ENCODE assay signal across 11 mouse cellular contexts in the genomic region with DNA sequence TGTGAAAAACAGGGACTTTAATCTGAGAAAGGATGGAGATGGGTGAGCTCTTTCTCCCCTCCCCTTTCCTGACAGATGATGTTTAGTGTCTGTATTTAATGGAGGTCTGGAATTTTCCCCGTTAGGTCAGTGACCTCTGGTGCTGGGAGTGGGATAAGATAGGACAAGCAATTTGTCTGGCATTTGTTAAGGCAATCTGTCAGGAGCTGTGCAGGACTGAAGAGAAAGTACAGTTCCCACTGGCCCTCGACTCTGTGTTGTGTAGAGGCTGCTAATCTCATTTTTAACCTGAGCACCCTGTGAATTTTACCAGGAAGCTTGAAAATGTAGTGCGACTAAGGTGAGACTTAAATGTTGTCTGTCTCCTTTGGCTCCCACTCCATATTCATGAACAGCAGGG. TPM values are rescaled to one million over a fixed set of nuclear protein-coding genes. Genes with fewer than 3 reads are reported as not detected.
DNase-seq lines count a peak whose midpoint lies in the region; ATAC-seq and TF ChIP-seq lines count a peak whose summit lies in the region.
"Had no signal": no experiment of that assay in that cellular context is flagged by ENCODE, and none has a peak within 500 bp of the region (broad histone marks: within the 10 kb centered on the region; RNA-seq: fewer than 3 reads in every experiment).

No protein-coding gene starts in this region.

- H3K36me3 ChIP-seq in intestine, embryonic 16.5 days (ENCODE audit: control insufficient read depth, insufficient read depth, low read length): no peaks in the 10 kb centered on the region
- no peaks in the 10 kb centered on the region for H3K36me3 ChIP-seq in intestine, embryonic 15.5 days
- H3K36me3 ChIP-seq in hindbrain, embryonic 11.5 days (ENCODE audit: control insufficient read depth, insufficient read depth, low read length): no peaks in the 10 kb centered on the region
- no peaks in the 10 kb centered on the region for H3K36me3 ChIP-seq in liver, postnatal 0 days (replicated peaks; ENCODE audit: insufficient read depth, low read length)
- H3K36me3 ChIP-seq in small intestine, adult 2 months (ENCODE audit: control insufficient read depth, insufficient read depth, low read length): no peaks in the 10 kb centered on the region
- H3K36me3 ChIP-seq: embryonic facial prominence, embryonic 15.5 days had no signal

- H3K27me3 ChIP-seq in intestine, embryonic 16.5 days (replicated peaks; ENCODE audit: control insufficient read depth, insufficient read depth, low read length): no peaks in the 10 kb centered on the region
- H3K27me3 ChIP-seq in intestine, embryonic 15.5 days (replicated peaks): no peaks in the 10 kb centered on the region; the same call in 1 of the 2 replicates
- no peaks in the 10 kb centered on the region for H3K27me3 ChIP-seq in hindbrain, embryonic 11.5 days (ENCODE audit: control insufficient read depth, insufficient read depth, low read length)
- peaks cover 34% of the 10 kb centered on the region for H3K27me3 ChIP-seq in liver, postnatal 0 days (ENCODE audit: insufficient read depth, low read length)
- H3K27me3 ChIP-seq in small intestine, adult 2 months (ENCODE audit: control insufficient read depth, insufficient read depth, low read length): no peaks in the 10 kb centered on the region
- H3K27me3 ChIP-seq: embryonic facial prominence, embryonic 15.5 days had no signal

- TF ChIP-seq CTCF in liver, postnatal 0 days (IDR thresholded peaks at IDR 0.05; ENCODE audit: low read depth): no peak
- TF ChIP-seq CTCF in small intestine, adult 2 months (IDR thresholded peaks at IDR 0.05; ENCODE audit: extremely low read depth, insufficient read length, insufficient replicate concordance, low read depth, low read length): no peak

- no peak for TF ChIP-seq POLR2A in small intestine, adult 2 months (IDR thresholded peaks at IDR 0.05; ENCODE audit: low read depth, low read length)

- peak; percentile 31 for DNase-seq in hindbrain, embryonic 11.5 days (ENCODE audit: low spot score)
- no peak for DNase-seq in liver, postnatal 0 days
- no peak for DNase-seq in gastrocnemius, adult 8-10 months (ENCODE audit: low spot score in 2 of 2)
- DNase-seq in left cerebral cortex, adult 11 months (ENCODE audit: low spot score): no peak
- DNase-seq: heart, postnatal 36 days; right cerebral cortex, postnatal 14 days had no signal

- no peaks in the 10 kb centered on the region for H3K9me3 ChIP-seq in intestine, embryonic 16.5 days (ENCODE audit: control insufficient read depth, low read length)
- no peaks in the 10 kb centered on the region for H3K9me3 ChIP-seq in intestine, embryonic 15.5 days
- H3K9me3 ChIP-seq in hindbrain, embryonic 11.5 days (ENCODE audit: control insufficient read depth, low read length): no peaks in the 10 kb centered on the region
- H3K9me3 ChIP-seq in liver, postnatal 0 days (ENCODE audit: low read length): no peaks in the 10 kb centered on the region
- H3K9me3 ChIP-seq: embryonic facial prominence, embryonic 15.5 days had no signal

- no peak overlapping the region for H3K4me3 ChIP-seq in intestine, embryonic 16.5 days (ENCODE audit: low read length)
- no peak overlapping the region for H3K4me3 ChIP-seq in intestine, embryonic 15.5 days (replicated peaks)
- H3K4me3 ChIP-seq in hindbrain, embryonic 11.5 days (ENCODE audit: low read depth, low read length): no peak overlapping the region; the same call in 1 of the 2 replicates
- peak overlapping the region; percentile 70 for H3K4me3 ChIP-seq in liver, postnatal 0 days (ENCODE audit: low read depth, low read length)
- no peak overlapping the region for H3K4me3 ChIP-seq in small intestine, adult 2 months (ENCODE audit: low read depth, low read length)
- H3K4me3 ChIP-seq: megakaryocyte, embryonic 14.5 days had no signal

- 0 out of 2 replicates have a peak overlapping the region, but pooled peaks have one; percentile 12 for H3K27ac ChIP-seq in intestine, embryonic 16.5 days (ENCODE audit: low read length)
- no peak overlapping the region for H3K27ac ChIP-seq in intestine, embryonic 15.5 days
- H3K27ac ChIP-seq in hindbrain, embryonic 11.5 days (ENCODE audit: low read depth, low read length): no peak overlapping the region
- H3K27ac ChIP-seq in liver, postnatal 0 days (ENCODE audit: low read depth): no peak overlapping the region
- peak overlapping the region; percentile 20; the same call in 1 of the 2 replicates for H3K27ac ChIP-seq in small intestine, adult 2 months (ENCODE audit: insufficient read depth, low read depth, low read length)
- H3K27ac ChIP-seq: embryonic facial prominence, embryonic 15.5 days had no signal

- H3K4me2 ChIP-seq in intestine, embryonic 16.5 days (ENCODE audit: low read depth, low read length): no peak overlapping the region
- no peak overlapping the region for H3K4me2 ChIP-seq in intestine, embryonic 15.5 days (replicated peaks)
- H3K4me2 ChIP-seq in hindbrain, embryonic 11.5 days (replicated peaks; ENCODE audit: low read depth, low read length): 0 out of 2 replicates have a peak overlapping the region, but pooled peaks have one; percentile 7
- H3K4me2 ChIP-seq in liver, postnatal 0 days (ENCODE audit: low read depth, low read length): peak overlapping the region; percentile 19

- no peak overlapping the region for H3K9ac ChIP-seq in intestine, embryonic 16.5 days (ENCODE audit: low read depth, low read length)
- no peak overlapping the region for H3K9ac ChIP-seq in intestine, embryonic 15.5 days
- H3K9ac ChIP-seq in hindbrain, embryonic 11.5 days (ENCODE audit: low read depth, low read length): no peak overlapping the region
- H3K9ac ChIP-seq in liver, postnatal 0 days (replicated peaks): no peak overlapping the region
- H3K9ac ChIP-seq: embryonic facial prominence, embryonic 15.5 days had no signal

- WGBS in intestine, embryonic 16.5 days: 14% methylated on average over 3 of the region's 3 CpGs
- 22% methylated on average over 3 of the region's 3 CpGs for WGBS in intestine, embryonic 15.5 days
- WGBS in hindbrain, embryonic 11.5 days: 5% methylated on average over 3 of the region's 3 CpGs
- 38% methylated on average over 3 of the region's 3 CpGs for WGBS in liver, postnatal 0 days (ENCODE audit: insufficient replicate concordance)
- 37% methylated on average over 3 of the region's 3 CpGs for WGBS in small intestine, adult 2 months

- no peak for ATAC-seq in intestine, embryonic 16.5 days
- ATAC-seq in intestine, embryonic 15.5 days: no peak
- no peak for ATAC-seq in hindbrain, embryonic 11.5 days (ENCODE audit: low FRiP score)
- ATAC-seq in liver, postnatal 0 days: no peak

- H3K4me1 ChIP-seq in intestine, embryonic 16.5 days (ENCODE audit: control insufficient read depth, insufficient read depth, low read length): 0 out of 2 replicates have a peak, but pooled peaks cover 5% of the 10 kb centered on the region
- H3K4me1 ChIP-seq in intestine, embryonic 15.5 days (replicated peaks): peaks cover 16% of the 10 kb centered on the region
- H3K4me1 ChIP-seq in hindbrain, embryonic 11.5 days (replicated peaks; ENCODE audit: control insufficient read depth, insufficient read depth, low read length): no peaks in the 10 kb centered on the region; the same call in 1 of the 2 replicates
- peaks cover 20% of the 10 kb centered on the region for H3K4me1 ChIP-seq in liver, postnatal 0 days (ENCODE audit: insufficient read depth)
- peaks cover 10% of the 10 kb centered on the region for H3K4me1 ChIP-seq in small intestine, adult 2 months (ENCODE audit: control insufficient read depth, insufficient read depth, insufficient read length, low read length)

- no peak for TF ChIP-seq EP300 in liver, postnatal 0 days (IDR thresholded peaks at IDR 0.05; ENCODE audit: low read depth)

RNA-seq across cellular contexts. Expression of a gene that starts 2.8 kb away (rescaled TPM):
- 28.0 and 30.1 TPM in 2 replicates for polyA plus RNA-seq in intestine, embryonic 16.5 days (2015; fragmentation: Nextera tagmentation; extraction: Ambion mirVana)
- polyA plus RNA-seq in intestine, embryonic 15.5 days (2015; fragmentation: Nextera tagmentation; extraction: Ambion mirVana): 23.4 and 24.3 TPM in 2 replicates
- polyA plus RNA-seq in hindbrain, embryonic 11.5 days (2014; fragmentation: Nextera tagmentation; extraction: Ambion mirVana): 36.6 and 53.5 TPM in 2 replicates
- 1.7 and 1.8 TPM in 2 replicates for polyA plus RNA-seq in liver, postnatal 0 days (2015; fragmentation: Nextera tagmentation; extraction: Ambion mirVana)
- polyA plus RNA-seq in small intestine, adult 2 months (2012; rRNA removed): 4.7 and 14.9 TPM in 2 replicates
- 100 to 1,000 TPM; 200 to 232 (median 207) TPM for total RNA-seq in gastrocnemius, adult 8-10 months (2022)

RNA-seq across cellular contexts. Expression of a gene that starts 35.0 kb away (rescaled TPM):
- polyA plus RNA-seq in intestine, embryonic 16.5 days (2015; fragmentation: Nextera tagmentation; extraction: Ambion mirVana): 2.8 and 2.9 TPM in 2 replicates
- 4.0 and 4.1 TPM in 2 replicates for polyA plus RNA-seq in intestine, embryonic 15.5 days (2015; fragmentation: Nextera tagmentation; extraction: Ambion mirVana)
- polyA plus RNA-seq in hindbrain, embryonic 11.5 days (2014; fragmentation: Nextera tagmentation; extraction: Ambion mirVana): 22.4 and 27.4 TPM in 2 replicates
- 0.36 and 0.54 TPM in 2 replicates for polyA plus RNA-seq in liver, postnatal 0 days (2015; fragmentation: Nextera tagmentation; extraction: Ambion mirVana)
- 0.17 and 0.27 TPM in 2 replicates for polyA plus RNA-seq in small intestine, adult 2 months (2012; rRNA removed)
- 1 to 10 TPM; 3.8 to 5.9 (median 4.8) TPM for total RNA-seq in gastrocnemius, adult 8-10 months (2022)

RNA-seq across cellular contexts. Expression of a gene that starts 45.5 kb away (rescaled TPM):
- polyA plus RNA-seq in intestine, embryonic 16.5 days (2015; fragmentation: Nextera tagmentation; extraction: Ambion mirVana): 43.0 and 44.9 TPM in 2 replicates
- 41.9 and 46.4 TPM in 2 replicates for polyA plus RNA-seq in intestine, embryonic 15.5 days (2015; fragmentation: Nextera tagmentation; extraction: Ambion mirVana)
- polyA plus RNA-seq in hindbrain, embryonic 11.5 days (2014; fragmentation: Nextera tagmentation; extraction: Ambion mirVana): 50.4 and 62.8 TPM in 2 replicates
- polyA plus RNA-seq in liver, postnatal 0 days (2015; fragmentation: Nextera tagmentation; extraction: Ambion mirVana): 22.4 and 23.2 TPM in 2 replicates
- 8.8 and 18.5 TPM in 2 replicates for polyA plus RNA-seq in small intestine, adult 2 months (2012; rRNA removed)
- total RNA-seq in gastrocnemius, adult 8-10 months (2022): 10 to 100 TPM; 43.6 to 53.6 (median 49.1) TPM

Comparison
In these comparisons a context has a peak if more than half of its experiments do, and no peak if none do; other contexts are left out.
1. H3K27ac ChIP-seq: peak in intestine, embryonic 16.5 days (single experiment) and small intestine, adult 2 months (single experiment); none in intestine, embryonic 15.5 days (single experiment), hindbrain, embryonic 11.5 days (single experiment) and liver, postnatal 0 days (single experiment).
2. H3K4me2 ChIP-seq: peak in hindbrain, embryonic 11.5 days (single experiment) and liver, postnatal 0 days (single experiment); none in intestine, embryonic 16.5 days (single experiment) and intestine, embryonic 15.5 days (single experiment).